Mouse (Mus musculus): ENCODE measurements around the gene Litaf.

DNA sequence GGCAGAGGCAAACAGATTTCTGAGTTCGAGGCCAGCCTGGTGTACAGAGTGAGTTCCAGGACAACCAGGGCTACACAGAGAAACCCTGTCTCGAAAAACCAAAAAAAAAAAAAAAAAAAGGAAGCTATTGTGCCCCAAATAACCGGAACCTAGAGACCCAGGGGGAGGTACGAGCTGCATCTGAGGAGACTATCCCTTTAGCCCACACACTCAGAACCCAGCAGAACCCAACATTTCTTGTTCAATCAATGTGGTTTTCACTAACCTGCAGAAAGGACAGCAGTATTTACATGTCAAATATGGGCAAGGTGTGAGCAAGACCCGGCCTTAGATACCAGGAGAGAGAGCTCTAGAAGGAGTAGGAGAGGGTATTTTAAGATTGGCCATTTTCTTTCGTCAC lies 98.9 kb downstream of the Litaf start:
- TF ChIP-seq GATA1 (IDR thresholded peaks at IDR 0.05; ENCODE audit: borderline replicate concordance, low read length) (no peak), FLI1 (IDR thresholded peaks at IDR 0.05; ENCODE audit: low read length) (no peak)
